Mouse (Mus musculus) cerebellum, postnatal 25 days (tissue): ENCODE measurements at regions not wholly inside any gene's neighbourhood (a gene's known extent, or its start where the extent isn't known, plus 50 kb on each side); places are given as distances from the start of the nearest gene placed in this dataset.
A peak's percentile ranks its signal among the peaks of the same experiment; 100 is the strongest.

Source experiments
- DNase-seq, 2 experiments: peaks; one replicate each; pipeline ENCODE4 v3.0.0; 2021; ENCODE audit warnings: mixed read lengths in 2 of 2

GRCm38 (mm10) chr4:12522358-12522757 lies 350.5 kb upstream of the Fam92a start:
- peak; percentile 25 to 28 for DNase-seq

DNA sequence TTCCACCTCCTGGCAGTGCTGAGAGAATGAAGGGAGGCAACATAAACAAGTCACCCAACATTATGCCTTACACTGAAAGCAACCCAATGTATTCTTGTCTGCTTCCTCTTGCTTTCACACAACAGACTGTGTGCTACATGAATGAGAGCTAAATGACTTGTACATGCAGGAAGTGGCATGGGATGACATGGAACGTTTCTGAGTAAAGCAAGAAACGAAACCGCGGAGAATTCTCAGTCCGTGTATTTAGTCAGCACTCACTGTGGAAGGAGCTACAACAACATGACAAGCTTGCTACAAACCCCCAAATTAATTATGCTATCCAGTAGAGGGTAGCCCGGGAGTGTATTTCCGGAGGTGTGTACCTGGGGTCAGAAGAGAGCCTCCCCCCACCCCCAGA lies 349.4 kb upstream of the Fam92a start:
- no peak for DNase-seq

DNA sequence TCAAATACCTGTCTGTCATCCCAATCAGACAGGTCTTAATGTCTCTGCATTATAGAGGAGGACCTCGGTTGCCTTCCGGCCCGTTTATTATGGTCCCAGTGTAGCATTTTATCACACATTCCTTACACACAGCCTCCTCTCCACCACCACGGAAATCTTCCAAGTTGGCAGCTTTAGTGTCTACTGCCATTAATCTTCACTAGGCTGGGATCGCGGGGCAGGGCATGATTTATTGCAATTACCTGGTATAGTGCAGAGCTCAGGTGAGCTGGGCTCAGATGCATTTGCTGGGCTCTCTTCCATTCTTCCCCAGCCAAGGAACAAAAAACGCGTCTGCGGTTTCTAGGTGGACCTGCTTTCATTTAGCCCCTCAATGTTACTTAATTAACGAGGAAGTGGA lies 344.7 kb upstream of the Fam92a start:
- DNase-seq, result no peak

GRCm38 (mm10) chr4:12511656-12512385 lies 340.0 kb upstream of the Fam92a start:
- peak; percentile 60 to 74 for DNase-seq

DNA sequence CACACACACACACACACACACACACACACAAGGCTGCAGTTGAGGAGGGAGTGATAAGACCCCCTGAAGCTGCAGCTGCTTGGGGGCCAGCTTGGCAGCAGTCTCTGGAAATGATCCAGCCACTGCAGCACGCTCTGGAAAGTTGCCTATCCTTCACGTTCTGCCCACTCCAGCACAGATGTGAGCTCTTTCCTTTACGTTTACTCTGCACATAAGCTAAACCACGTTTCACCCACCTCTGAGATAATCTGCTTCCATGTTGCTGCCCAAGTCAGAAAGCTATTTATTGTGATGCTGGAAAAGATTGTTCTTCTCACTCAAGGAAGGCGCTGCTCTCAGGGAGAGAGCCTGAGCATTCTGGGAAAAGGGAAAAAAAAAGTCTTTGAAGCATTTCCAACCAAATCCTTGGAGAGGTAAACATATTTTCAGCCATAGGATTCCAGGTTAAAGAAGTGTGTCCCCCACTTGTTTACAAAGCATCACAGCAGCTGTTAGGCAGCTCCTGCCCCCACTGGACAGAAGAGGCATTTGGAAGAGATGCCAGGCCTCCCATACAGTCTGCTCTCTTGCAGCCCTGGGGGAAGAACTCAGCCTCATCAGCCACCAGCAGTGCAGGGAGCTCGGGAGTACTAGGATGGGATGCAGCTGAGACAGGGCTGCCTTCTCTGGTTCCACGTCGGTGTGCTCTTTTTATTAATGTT lies 335.2 kb upstream of the Fam92a start:
- DNase-seq, result no peak

DNA sequence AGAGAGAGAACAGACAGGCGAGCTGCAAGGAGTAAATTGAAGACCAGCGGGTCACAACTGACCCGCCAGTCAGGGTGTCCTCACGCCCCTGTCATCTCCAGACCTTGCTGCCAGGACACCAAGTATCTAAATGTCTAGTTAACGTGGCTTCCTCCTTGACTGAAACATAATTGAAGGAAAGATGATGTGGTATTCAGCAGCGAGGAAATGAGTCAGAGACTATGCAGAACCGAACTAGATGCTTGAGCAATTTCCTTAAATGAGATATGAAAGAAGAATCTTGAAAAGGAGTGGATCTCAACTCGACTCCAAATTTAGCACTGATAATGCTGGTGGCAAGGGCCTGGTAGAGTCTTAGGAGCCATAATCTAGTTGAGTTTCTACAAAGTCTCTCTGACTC lies 329.3 kb upstream of the Fam92a start:
- no peak for DNase-seq

DNA sequence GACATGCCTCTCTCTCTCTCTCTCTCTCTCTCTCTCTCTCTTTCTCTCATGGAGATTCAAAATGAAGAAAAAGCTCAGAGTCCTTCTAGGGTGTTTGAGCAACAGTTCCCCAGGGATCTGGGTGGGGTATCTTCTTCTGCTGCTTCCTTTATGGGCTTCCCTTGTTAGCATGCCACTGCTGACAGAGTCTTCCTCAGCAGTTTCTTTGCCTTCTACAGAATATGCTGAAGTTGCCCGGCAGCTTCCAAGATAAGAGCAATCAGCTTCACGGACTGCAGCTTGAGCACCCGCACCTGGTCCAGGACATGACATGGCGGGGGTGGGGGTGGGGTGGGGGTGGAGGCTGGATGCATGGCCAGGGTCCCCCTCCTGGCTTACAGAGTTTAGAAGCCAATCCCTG lies 326.6 kb upstream of the Fam92a start:
- DNase-seq, result no peak

DNA sequence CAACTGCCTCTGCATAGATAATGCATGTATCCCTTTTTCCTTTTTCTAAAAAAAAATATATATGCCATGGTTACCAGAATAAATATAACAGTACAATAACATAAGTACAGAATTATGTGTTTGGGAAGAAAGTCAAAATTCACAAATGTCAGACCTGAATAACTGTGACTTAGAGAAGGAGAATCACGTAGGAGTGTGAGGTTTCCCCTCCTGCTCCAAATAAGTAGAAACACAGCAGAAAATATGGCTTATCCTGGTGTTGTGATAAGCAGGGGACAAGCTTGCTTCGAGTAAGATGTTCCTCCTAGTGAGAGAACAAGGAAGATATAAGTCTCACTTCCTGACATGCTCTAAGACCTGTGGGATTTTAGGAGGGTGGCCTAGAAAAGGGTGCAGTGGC lies 320.7 kb upstream of the Fam92a start:
- DNase-seq, result no peak

DNA sequence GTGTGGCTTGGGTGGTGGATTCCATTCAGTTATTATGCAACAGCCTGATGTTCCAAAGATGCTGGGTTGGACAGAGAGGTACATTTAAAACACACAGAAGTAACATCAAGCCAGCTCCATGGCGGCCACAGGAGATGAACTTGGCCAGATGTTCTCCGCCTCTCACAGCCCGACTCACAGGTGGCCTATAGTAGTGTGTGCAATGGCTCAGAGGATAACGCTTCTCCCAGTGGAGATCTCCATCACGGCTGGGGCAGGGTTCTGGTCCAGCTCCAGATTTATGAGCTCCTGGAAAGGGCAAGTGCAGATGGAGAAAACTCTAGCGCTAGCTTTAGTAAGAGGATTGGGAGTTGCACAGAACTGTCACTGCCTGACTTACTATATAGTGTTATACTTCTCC lies 319.5 kb upstream of the Fam92a start:
- no peak for DNase-seq

DNA sequence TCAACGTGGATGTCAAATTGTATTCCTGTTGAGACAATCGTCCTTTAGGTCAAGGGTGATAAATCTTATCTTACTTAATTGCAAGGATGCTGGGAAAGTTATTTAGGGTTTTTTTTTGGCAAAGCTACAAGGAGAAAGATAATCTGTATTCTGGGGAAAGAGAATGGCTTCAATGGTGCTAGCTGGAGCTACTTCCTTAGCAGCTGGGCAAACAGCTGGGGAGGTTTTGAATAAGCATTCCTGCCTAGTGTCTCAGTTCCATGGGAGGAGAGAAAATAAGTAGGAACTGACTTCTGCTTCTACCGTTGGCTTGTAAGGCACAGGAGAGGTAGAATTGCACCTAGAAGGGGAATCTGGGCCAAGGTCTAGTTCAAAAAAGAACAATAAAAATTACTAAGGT lies 318.3 kb upstream of the Fam92a start:
- no peak for DNase-seq

GRCm38 (mm10) chr4:12489358-12489757 lies 317.5 kb upstream of the Fam92a start:
- DNase-seq, result peak; percentile 92

DNA sequence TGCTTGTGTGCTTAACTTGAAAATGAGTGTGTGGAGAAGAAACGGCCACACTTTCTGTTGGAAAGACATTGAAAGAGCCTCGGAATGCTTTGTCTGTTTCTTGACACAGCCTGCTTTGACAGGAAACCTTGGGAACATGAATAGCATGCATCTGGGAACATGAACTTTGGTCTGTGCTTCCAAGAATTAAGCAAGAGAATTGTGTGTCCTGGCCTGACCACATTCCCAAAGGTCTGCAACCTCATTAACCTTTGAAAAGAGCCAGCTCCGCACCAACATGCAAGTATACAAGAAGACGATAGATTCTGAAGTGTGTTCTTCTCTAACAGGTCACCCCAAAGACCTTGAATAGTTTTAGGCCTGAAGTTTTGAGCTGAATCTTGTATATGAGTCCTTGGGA lies 309.7 kb upstream of the Fam92a start:
- DNase-seq, result no peak

DNA sequence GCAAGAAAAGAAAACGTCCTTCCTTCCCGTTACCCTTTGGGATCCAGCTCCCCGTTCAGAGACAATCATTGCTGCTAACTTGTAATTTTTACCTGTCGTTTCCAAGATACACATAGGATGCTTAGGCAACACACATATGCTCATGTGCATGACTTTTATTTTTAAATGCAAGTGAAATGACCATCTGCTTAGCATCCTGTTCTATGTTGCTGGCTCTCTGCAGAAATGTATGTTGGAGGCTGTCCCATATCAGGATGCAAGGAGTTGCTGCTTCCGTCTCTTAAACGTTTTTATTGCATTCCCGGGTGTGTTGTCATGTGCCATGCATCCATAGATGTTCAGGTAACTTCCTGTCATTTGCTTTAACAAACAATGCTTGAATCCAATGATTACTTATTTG lies 304.9 kb upstream of the Fam92a start:
- no peak for DNase-seq

- peak in 1 of 2 experiments; percentile 31 for DNase-seq
Observed at GRCm38 (mm10) chr4:12474981-12475568, 303.3 kb upstream of the Fam92a start.

DNA sequence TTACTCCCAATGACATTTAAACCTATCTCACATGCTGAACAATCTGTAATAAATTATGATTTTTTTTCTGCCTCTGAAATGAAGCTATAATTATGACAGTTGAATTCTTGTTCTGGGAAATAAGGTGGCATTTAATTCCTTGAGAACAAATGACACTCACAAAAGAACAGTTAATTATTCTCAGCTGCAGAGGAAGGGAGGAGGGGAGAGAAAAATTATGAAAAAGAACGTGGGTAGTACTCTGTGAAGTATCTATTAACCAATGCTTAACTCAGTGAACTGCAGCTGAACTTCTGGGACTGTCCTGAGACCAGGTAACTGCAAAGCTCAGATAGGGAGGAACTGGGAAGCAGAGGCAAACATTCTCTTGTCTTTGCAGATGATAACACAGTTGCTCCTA lies 302.6 kb upstream of the Fam92a start:
- DNase-seq, result no peak

DNA sequence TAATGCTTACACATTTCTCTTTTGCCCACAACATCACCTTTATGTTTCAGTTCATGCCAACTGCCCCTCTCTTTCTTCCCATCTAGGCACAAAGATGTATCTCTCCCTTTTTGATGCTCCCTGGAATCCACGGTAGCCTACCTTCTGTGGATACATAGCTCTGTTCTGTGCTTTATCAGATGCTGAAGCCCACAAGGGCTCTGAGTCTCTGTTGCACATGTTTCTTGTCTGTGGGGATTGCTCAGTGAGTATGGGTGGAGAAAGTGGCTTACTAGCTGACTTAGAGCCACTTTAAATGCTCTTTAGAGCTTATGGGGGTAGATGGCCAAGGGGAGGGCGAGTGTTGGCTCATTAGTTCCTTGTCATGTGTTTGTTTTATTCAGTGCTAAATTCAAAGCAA lies 289.9 kb upstream of the Fam92a start:
- DNase-seq, result no peak

DNA sequence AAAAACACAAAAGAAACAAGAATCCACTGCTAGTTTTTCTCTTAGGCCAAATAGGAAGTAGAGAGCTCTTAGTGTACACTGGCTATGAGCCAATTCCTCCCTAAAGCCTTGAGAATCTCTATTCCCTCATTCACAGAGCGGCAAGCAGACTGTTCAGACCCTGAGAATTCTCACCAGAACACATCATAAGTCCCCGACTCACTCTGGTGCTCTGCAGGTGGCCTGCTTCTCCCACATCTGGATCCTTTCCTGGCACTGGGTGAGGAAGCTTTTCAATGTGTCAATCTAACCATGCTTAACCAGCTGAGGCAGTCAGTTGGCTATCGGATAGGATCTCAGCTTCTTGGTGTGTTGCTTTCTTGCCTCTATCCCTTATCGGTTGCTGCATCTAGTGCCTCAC lies 289.4 kb upstream of the Fam92a start:
- DNase-seq, result no peak

DNA sequence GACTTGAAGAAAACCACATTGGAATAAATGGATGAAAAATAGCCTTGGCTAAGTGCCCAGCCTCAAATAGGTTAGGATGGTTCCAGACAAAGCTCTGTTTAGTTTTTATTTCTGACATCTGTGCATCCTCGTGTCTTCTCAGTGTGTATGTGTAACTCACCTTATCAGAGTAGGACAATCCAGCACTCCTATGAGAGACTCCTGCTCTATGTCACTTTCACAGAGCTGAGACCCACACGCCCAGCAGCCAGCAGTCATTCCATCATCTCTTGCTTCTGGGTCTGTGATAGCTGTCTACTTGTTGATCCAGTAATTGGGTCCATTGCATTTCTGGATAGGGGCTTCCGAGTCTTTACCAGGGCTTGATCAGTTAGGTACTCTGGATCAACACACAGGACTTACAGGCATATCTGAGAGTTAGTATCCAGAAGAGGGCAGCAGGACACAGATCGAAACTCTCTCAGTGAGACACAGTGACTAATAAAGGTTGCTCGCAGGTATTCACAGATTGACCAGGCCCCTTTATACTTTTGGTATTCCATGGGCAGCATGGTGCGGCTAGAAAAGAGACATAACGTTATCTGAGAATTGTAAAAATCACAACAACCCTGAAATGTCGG lies 286.3 kb upstream of the Fam92a start:
- no peak for DNase-seq

DNA sequence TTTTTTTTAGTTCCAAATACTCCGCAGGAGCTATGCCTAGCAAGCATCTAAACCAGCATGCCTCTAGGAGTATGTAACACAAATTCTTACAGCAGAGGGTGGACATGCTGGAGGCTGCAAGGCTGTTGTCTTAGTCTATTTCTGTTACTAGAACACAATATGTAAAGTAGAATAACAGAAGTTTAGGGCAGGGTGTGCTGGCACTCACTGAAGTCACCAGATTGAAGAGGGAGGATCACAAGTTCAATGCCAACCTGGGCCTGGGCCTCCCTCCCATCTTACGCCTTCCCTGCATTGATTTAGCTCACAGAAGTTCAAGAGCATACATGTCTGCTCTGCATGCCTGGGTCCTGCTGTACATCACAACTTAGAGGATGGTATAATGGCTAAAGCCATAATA lies 280.3 kb upstream of the Fam92a start:
- no peak for DNase-seq

- no peak for DNase-seq
Observed at GRCm38 (mm10) chr4:12425507-12425906, 253.7 kb upstream of the Fam92a start.

DNA sequence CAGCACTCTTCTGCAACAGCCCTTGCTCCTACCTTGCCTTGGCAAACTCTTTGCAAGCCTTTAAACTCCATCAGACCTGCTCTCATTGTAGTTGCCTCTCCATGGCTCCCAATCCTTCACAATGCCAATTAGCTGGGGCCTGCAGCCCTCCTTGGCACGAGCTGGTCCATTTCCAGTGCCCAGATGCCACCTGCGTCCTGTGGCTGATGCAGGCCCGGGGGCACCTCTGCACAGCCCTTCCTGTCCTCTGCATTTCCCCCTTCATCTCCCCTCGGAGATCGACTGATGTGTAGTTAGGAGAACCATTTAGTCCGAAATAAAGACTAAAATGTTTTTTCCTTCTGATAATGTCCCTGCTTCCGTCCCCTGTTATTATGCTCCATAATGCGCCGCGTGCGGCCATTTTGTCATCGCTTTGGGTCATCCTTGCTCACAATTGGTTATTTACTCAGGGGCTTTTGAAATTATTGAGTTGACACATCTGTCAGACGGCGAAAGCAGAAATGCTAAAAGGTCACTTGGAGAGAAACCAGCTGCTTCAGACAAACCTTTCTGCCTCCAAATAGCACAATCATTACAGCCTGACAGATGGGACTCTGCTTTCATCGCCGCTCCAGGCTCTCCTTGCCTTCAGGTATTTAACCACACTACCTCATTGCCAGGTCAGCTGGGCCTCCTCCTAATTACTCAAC lies 250.0 kb upstream of the Fam92a start:
- DNase-seq, result no peak

DNA sequence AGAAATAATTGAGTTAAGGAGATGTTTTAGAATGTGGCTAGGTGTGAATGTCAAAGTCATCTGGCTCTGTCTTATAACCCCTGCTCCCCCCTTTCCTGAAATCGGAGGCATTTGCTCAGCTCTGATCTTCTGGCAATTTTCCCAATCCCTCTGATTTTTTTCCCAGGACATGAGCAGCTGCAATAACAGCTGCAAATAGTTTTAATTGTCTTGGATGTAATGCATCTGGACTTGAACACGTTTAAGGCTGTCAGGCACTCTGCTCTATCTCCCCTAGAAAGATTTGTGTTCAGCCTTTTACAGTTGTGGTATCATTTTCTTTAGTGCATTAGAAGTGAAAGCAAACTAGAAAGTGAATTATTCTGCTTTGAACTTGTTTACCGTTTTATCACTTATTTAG lies 246.3 kb upstream of the Fam92a start:
- no peak for DNase-seq

GRCm38 (mm10) chr4:12395344-12395743 lies 223.5 kb upstream of the Fam92a start:
- no peak for DNase-seq
